Mouse (Mus musculus) E14TG2a.4 (cell line): ENCODE results near the gene Smbd1.

ENCODE experiments used
- H3K27me3 ChIP-seq: 2 replicates; pipeline ENCODE4 v1.6.1; 2014; ENCODE audit warnings: low read length, control low read depth; ENCODE audit not compliant: insufficient read depth
- H3K36me3 ChIP-seq: 2 replicates; pipeline ENCODE4 v1.6.1; 2014; ENCODE audit warnings: low read length, control low read depth; ENCODE audit not compliant: insufficient read depth
- H3K4me1 ChIP-seq: replicated peaks from 2 replicates; pipeline ENCODE4 v1.6.1; 2014; ENCODE audit warnings: low read depth, low read length, control low read depth
- H3K4me3 ChIP-seq: replicated peaks from 2 replicates; pipeline ENCODE4 v1.5.1; 2014; ENCODE audit warnings: mild to moderate bottlenecking, low read length
- H3K9me3 ChIP-seq: 2 replicates; pipeline ENCODE4 v1.6.1; 2014; ENCODE audit warnings: low read length, control low read depth
- CTCF ChIP-seq: conservative IDR thresholded peaks from 2 replicates; pipeline ENCODE4 v1.5.1; 2014; ENCODE audit warnings: low read length
- NANOG ChIP-seq: IDR thresholded peaks from 2 replicates; pipeline ENCODE4 v1.6.1; 2014; ENCODE audit warnings: borderline replicate concordance, low read length, mixed read lengths
- POU5F1 ChIP-seq: IDR thresholded peaks from 2 replicates; pipeline ENCODE4 v1.6.1; 2014; ENCODE audit warnings: low read length, borderline replicate concordance

Smbd1 gene

DNA sequence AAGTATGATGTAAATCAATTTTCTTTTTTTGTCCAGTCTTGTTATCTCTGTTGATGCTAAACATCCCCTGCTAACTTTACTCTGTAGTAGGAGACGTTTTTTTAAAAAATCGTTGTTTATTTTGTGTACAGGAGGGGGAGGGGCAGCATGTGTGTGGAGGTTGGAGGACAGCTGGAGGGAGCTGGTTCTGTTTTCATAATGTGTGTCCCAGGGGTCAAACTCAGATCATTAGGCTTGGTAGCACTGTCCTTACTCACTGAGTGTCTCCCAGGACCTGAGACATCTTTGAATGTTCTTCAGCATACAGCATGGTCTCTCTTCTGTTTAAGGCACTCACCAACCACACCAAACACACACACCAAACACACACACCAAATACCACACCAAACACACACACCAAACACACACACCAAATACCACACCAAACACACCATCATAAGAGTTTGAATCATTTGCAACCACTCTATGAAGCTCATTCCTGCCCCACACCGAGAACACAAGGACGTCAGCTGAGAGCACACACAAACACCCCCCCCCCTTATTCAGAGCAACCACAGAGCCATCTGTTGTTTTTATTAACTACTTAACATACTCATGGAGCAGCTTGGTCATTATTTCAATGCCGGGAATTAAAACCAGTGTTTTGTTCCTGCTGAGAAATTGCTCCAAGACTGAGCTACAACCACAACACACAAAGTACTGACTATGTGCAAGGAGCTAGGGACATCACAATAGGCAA is 26.8 kb downstream of the Smbd1 start:
- Histone ChIP-seq H3K4me3 (no peak overlapping the region), H3K4me1 (peaks cover 3% of the 10 kb centered on the region; the same call in 1 of the 2 replicates), H3K9me3 (peaks cover 3% of the 10 kb centered on the region; the same call in 1 of the 2 replicates), H3K36me3 (no peaks in the 10 kb centered on the region), H3K27me3 (peaks cover 19% of the 10 kb centered on the region)
- TF ChIP-seq CTCF (no peak), POU5F1 (no peak), NANOG (no peak)

- Histone ChIP-seq H3K4me3 (no peak overlapping the region), H3K36me3 (no peaks in the 10 kb centered on the region), H3K27me3 (peaks cover 46% of the 10 kb centered on the region), H3K9me3 (no peaks in the 10 kb centered on the region), H3K4me1 (no peaks in the 10 kb centered on the region)
- TF ChIP-seq CTCF (no peak), NANOG (no peak), POU5F1 (no peak)
Measured at GRCm38 (mm10) chr16:32778956-32779355, 31.3 kb downstream of the Smbd1 start.

DNA sequence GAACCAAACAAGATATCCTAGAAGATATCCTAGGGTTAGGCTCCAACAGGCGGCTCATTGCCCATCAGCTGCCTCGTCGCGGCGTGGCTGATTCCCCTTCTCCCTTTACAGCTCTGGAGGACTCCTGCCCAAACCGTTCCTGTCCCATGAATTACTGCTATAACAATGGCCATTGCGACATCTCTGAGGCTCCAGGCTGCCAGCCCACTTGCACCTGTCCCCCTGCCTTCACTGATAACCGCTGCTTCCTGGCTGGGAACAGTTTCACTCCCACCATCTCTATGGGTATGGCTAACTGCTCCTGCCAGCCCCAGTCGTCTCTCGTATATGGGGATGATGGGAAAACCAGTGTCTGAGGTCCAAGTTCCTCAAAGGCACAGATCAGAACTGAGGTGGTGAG is 33.6 kb downstream of the Smbd1 start:
- no peaks in the 10 kb centered on the region for H3K36me3 ChIP-seq
- no peaks in the 10 kb centered on the region for H3K9me3 ChIP-seq
- no peak for TF ChIP-seq POU5F1
- TF ChIP-seq CTCF: no peak
- no peak for TF ChIP-seq NANOG
- H3K27me3 ChIP-seq: peaks cover 44% of the 10 kb centered on the region
- no peak overlapping the region for H3K4me3 ChIP-seq
- H3K4me1 ChIP-seq: no peaks in the 10 kb centered on the region

GRCm38 (mm10) chr16:32766904-32767303 is 43.4 kb downstream of the Smbd1 start:
- Histone ChIP-seq H3K27me3 (no peaks in the 10 kb centered on the region), H3K4me3 (no peak overlapping the region), H3K9me3 (0 out of 2 replicates have a peak, but pooled peaks cover 5% of the 10 kb centered on the region), H3K4me1 (peaks cover 13% of the 10 kb centered on the region), H3K36me3 (no peaks in the 10 kb centered on the region)
- TF ChIP-seq POU5F1 (no peak), NANOG (no peak), CTCF (no peak)

DNA sequence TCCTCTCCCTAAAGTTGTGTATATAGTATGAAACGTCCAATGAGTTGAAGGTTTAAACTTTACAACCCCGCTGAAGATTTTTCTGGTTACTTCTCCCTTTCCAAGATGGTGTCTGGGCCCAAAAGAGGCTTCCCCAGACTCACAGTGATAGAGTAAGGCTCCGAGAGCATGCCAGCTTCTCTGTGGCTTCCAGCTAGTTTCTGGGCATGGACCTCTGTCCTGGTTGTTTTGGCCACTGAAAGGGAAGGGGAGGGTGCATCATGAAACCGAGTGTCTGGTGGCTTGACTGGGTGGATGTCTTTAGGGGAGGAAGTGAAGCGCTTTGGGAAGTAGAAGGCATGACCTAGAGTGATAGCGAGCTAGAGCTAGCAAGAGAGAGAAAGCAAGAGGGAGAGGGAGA is 45.3 kb downstream of the Smbd1 start:
- H3K36me3 ChIP-seq: no peaks in the 10 kb centered on the region
- no peak overlapping the region for H3K4me3 ChIP-seq

GRCm38 (mm10) chr16:32764550-32764949 is 45.7 kb downstream of the Smbd1 start:
- H3K27me3 ChIP-seq: no peaks in the 10 kb centered on the region
- peaks cover 5% of the 10 kb centered on the region; the same call in 1 of the 2 replicates for H3K9me3 ChIP-seq
- H3K4me1 ChIP-seq: peaks cover 16% of the 10 kb centered on the region
- TF ChIP-seq POU5F1 (no peak), NANOG (no peak), CTCF (no peak)
- H3K36me3 ChIP-seq: no peaks in the 10 kb centered on the region
- H3K4me3 ChIP-seq: no peak overlapping the region

More for the DNA sequence above, 45.3 kb downstream of the Smbd1 start:
- no peak for TF ChIP-seq CTCF
- peaks cover 14% of the 10 kb centered on the region for H3K4me1 ChIP-seq
- 0 out of 2 replicates have a peak, but pooled peaks cover 5% of the 10 kb centered on the region for H3K9me3 ChIP-seq
- no peaks in the 10 kb centered on the region for H3K27me3 ChIP-seq
